Mouse (Mus musculus): ENCODE measurements around the gene Kif28. TPM values are rescaled to one million over a fixed set of nuclear protein-coding genes. Genes with fewer than 3 reads are reported as not detected.
"Not testable (repeated sequence)": the region's sequence is repeated elsewhere in the genome, so short reads cannot be mapped to it uniquely, and the experiment has no call there.

The Kif28 gene
- polyA plus RNA-seq, 1 experiment from 2014 or later = not detected

DNA sequence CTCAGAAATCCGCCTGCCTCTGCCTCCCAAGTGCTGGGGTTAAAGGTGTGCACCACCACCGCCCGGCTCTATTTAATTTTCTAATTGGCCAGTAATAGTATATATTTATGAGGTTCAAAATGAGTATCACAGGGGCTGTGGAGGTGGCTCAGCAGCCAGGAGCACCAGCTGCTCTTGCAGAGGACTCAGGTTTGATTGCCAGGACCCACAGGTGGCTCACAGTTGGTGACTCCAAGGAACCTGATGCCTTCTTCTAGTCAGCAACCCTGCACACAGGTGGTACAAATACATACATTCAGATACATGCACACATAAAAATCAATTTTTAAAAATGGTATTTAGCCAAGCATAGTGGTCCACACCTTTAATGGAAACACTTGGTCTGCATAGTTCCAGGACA lies 57.1 kb downstream of the Kif28 start:
- Histone ChIP-seq H3K27ac (ENCODE audit: low read length) (no peak overlapping the region), H3K27me3 (ENCODE audit: control insufficient read depth, insufficient read depth, low read depth, low read length) (no peaks in the 10 kb centered on the region), H3K9me3 (replicated peaks; ENCODE audit: control insufficient read depth, low read length) (no peaks in the 10 kb centered on the region), H3K4me1 (ENCODE audit: control insufficient read depth, low read depth, low read length) (no peaks in the 10 kb centered on the region), H3K9ac (ENCODE audit: low read depth, low read length) (no peak overlapping the region), H3K36me3 (ENCODE audit: control insufficient read depth, insufficient read depth) (no peaks in the 10 kb centered on the region), H3K4me3 (ENCODE audit: low read depth, low read length) (no peak overlapping the region), H3K4me2 (ENCODE audit: low read depth, low read length) (no peak overlapping the region)
- ATAC-seq (ENCODE audit: low read depth) = no peak
- 56% methylated on average over 3 of the region's 3 CpGs for WGBS (ENCODE audit: insufficient replicate concordance)

DNA sequence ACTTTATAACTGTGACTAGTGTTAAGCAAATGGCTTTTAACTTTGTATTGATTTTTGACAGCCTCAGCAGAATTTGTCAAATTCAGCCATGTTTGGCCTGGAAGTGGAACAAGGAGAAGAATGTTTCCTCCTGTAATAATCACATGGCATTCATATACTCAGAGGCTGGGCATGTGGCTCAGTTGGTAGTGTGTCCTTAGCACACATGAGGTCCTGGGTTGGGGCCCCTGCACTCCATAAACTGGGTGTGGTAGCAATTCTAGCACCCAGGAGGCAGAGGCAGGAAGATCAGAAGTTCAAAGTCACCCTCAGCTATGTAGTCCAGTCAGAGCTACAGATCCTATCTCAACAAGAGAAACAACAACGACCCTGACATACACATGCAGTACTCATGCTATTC lies 57.8 kb downstream of the Kif28 start:
- no peak for ATAC-seq (ENCODE audit: low read depth)
- 56% methylated on average over 1 of the region's 1 CpGs for WGBS (ENCODE audit: insufficient replicate concordance)

DNA sequence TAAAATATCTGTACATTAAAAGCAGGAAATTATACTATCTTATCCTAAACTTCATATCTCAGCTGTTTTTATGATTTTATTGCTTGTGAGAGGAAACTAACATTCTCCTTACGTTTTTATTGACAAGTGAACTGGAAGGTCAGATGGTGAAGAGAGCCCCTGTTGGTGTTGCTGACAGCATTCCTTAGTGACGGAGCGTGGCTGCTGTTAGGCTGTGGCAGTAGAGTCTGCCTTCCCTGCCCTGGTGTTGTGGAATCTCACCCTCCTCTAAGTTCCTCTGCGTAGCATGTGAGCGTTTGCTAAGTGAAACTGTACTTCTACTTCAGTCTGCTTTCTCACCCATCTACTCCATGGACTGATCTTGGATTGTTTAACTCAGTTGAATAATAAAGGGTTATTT lies 58.3 kb downstream of the Kif28 start:
- Histone ChIP-seq H3K9me3 (replicated peaks; ENCODE audit: control insufficient read depth, low read length) (no peaks in the 10 kb centered on the region), H3K4me1 (ENCODE audit: control insufficient read depth, low read depth, low read length) (no peaks in the 10 kb centered on the region), H3K27ac (ENCODE audit: low read length) (no peak overlapping the region), H3K4me3 (ENCODE audit: low read depth, low read length) (no peak overlapping the region), H3K36me3 (ENCODE audit: control insufficient read depth, insufficient read depth) (no peaks in the 10 kb centered on the region), H3K27me3 (ENCODE audit: control insufficient read depth, insufficient read depth, low read depth, low read length) (no peaks in the 10 kb centered on the region), H3K4me2 (ENCODE audit: low read depth, low read length) (no peak overlapping the region), H3K9ac (ENCODE audit: low read depth, low read length) (no peak overlapping the region)
- 71% methylated on average over 5 of the region's 5 CpGs for WGBS (ENCODE audit: insufficient replicate concordance)
- no peak for ATAC-seq (ENCODE audit: low read depth)

More for the DNA sequence above, 57.8 kb downstream of the Kif28 start:
- H3K27ac ChIP-seq (ENCODE audit: low read length) = no peak overlapping the region
- H3K9me3 ChIP-seq (replicated peaks; ENCODE audit: control insufficient read depth, low read length) = no peaks in the 10 kb centered on the region
- no peak overlapping the region for H3K4me3 ChIP-seq (ENCODE audit: low read depth, low read length)
- H3K9ac ChIP-seq (ENCODE audit: low read depth, low read length) = no peak overlapping the region
- H3K4me2 ChIP-seq (ENCODE audit: low read depth, low read length) = no peak overlapping the region
- no peaks in the 10 kb centered on the region for H3K27me3 ChIP-seq (ENCODE audit: control insufficient read depth, insufficient read depth, low read depth, low read length)
- H3K36me3 ChIP-seq (ENCODE audit: control insufficient read depth, insufficient read depth) = no peaks in the 10 kb centered on the region
- no peaks in the 10 kb centered on the region for H3K4me1 ChIP-seq (ENCODE audit: control insufficient read depth, low read depth, low read length)

DNA sequence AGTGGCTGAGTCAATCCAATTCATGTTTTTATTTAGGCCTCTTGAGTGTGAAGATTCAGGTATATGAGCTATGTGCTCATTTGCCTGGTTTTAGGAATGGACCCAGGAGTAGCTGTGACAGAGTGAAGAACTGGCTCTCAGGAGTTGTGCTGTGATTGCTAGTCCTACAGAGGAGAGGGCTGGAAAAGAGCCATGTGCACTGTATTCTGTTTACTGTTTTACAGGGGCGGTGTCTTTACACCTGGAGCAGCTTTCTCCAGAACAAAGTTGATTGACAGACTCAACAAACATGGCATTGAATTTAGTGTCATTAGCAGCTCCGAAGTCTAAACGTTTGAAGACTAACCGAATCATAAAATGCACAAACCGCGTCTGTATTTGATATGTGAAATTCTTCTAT lies 58.7 kb downstream of the Kif28 start:
- WGBS (ENCODE audit: insufficient replicate concordance) = 83% methylated on average over 6 of the region's 6 CpGs
- Histone ChIP-seq H3K4me1 (ENCODE audit: control insufficient read depth, low read depth, low read length) (no peaks in the 10 kb centered on the region), H3K27ac (ENCODE audit: low read length) (no peak overlapping the region), H3K4me2 (ENCODE audit: low read depth, low read length) (no peak overlapping the region), H3K36me3 (ENCODE audit: control insufficient read depth, insufficient read depth) (no peaks in the 10 kb centered on the region), H3K27me3 (ENCODE audit: control insufficient read depth, insufficient read depth, low read depth, low read length) (no peaks in the 10 kb centered on the region), H3K4me3 (ENCODE audit: low read depth, low read length) (no peak overlapping the region), H3K9me3 (replicated peaks; ENCODE audit: control insufficient read depth, low read length) (no peaks in the 10 kb centered on the region), H3K9ac (ENCODE audit: low read depth, low read length) (no peak overlapping the region)
- no peak for ATAC-seq (ENCODE audit: low read depth)

DNA sequence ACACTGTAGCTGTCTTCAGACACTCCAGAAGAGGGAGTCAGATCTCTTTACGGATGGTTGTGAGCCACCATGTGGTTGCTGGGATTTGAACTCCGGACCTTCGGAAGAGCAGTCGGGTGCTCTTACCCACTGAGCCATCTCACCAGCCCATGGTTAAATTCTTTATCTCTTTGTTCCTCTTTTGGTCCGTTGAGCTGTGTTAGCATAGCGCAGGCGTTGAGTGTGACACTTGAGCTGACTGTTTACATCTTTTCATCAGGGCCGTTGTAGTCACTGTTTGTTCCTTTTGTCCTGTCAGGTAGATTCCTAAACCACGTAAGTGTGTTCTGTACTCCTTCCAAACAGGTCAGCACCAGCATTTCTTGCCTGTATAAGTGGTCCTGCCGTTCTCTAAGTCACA lies 62.3 kb downstream of the Kif28 start:
- not testable (repeated sequence) for H3K9ac ChIP-seq (ENCODE audit: low read depth, low read length); H3K4me2 ChIP-seq (ENCODE audit: low read depth, low read length); H3K27ac ChIP-seq (ENCODE audit: low read length); ATAC-seq (ENCODE audit: low read depth); H3K4me1 ChIP-seq (ENCODE audit: control insufficient read depth, low read depth, low read length); H3K9me3 ChIP-seq (replicated peaks; ENCODE audit: control insufficient read depth, low read length); H3K4me3 ChIP-seq (ENCODE audit: low read depth, low read length); H3K36me3 ChIP-seq (ENCODE audit: control insufficient read depth, insufficient read depth); H3K27me3 ChIP-seq (ENCODE audit: control insufficient read depth, insufficient read depth, low read depth, low read length)
- WGBS (ENCODE audit: insufficient replicate concordance) = 51% methylated on average over 9 of the region's 10 CpGs

GRCm38 (mm10) chr1:179679326-179679725 lies 65.7 kb downstream of the Kif28 start:
- no peaks in the 10 kb centered on the region for H3K27me3 ChIP-seq (ENCODE audit: control insufficient read depth, insufficient read depth, low read depth, low read length)
- H3K4me1 ChIP-seq (ENCODE audit: control insufficient read depth, low read depth, low read length) = no peaks in the 10 kb centered on the region
- no peak overlapping the region for H3K4me2 ChIP-seq (ENCODE audit: low read depth, low read length)
- H3K9ac ChIP-seq (ENCODE audit: low read depth, low read length) = no peak overlapping the region
- H3K4me3 ChIP-seq (ENCODE audit: low read depth, low read length) = no peak overlapping the region
- 78% methylated on average over 4 of the region's 4 CpGs for WGBS (ENCODE audit: insufficient replicate concordance)
- no peak for ATAC-seq (ENCODE audit: low read depth)
- H3K9me3 ChIP-seq (replicated peaks; ENCODE audit: control insufficient read depth, low read length) = no peaks in the 10 kb centered on the region
- no peaks in the 10 kb centered on the region for H3K36me3 ChIP-seq (ENCODE audit: control insufficient read depth, insufficient read depth)
- no peak overlapping the region for H3K27ac ChIP-seq (ENCODE audit: low read length)

DNA sequence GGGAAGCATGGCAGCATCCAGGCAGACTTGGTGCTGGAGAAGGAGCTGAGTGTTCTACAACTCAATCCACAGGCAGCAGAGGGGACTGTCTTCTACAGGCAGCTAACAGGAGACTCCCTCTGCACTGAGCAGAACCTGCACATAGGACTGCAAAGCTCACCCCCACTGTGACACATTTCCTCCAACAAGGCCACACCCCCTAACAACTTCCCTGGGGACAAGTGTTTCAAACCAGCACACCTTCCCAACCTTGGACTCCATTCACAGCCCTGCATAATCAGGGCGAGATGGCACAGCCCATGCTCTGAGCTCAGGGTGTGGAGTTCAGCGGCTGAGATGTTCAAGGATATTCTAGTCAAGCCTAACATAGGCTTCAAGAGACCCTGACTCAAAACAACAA lies 68.0 kb downstream of the Kif28 start:
- no peaks in the 10 kb centered on the region for H3K27me3 ChIP-seq (ENCODE audit: control insufficient read depth, insufficient read depth, low read depth, low read length)
- 64% methylated on average over 2 of the region's 2 CpGs for WGBS (ENCODE audit: insufficient replicate concordance)
- no peaks in the 10 kb centered on the region for H3K36me3 ChIP-seq (ENCODE audit: control insufficient read depth, insufficient read depth)
- no peak overlapping the region for H3K4me2 ChIP-seq (ENCODE audit: low read depth, low read length)
- no peak for ATAC-seq (ENCODE audit: low read depth)
- H3K27ac ChIP-seq (ENCODE audit: low read length) = no peak overlapping the region
- no peak overlapping the region for H3K9ac ChIP-seq (ENCODE audit: low read depth, low read length)
- H3K9me3 ChIP-seq (replicated peaks; ENCODE audit: control insufficient read depth, low read length) = no peaks in the 10 kb centered on the region
- H3K4me1 ChIP-seq (ENCODE audit: control insufficient read depth, low read depth, low read length) = no peaks in the 10 kb centered on the region
- H3K4me3 ChIP-seq (ENCODE audit: low read depth, low read length) = no peak overlapping the region

DNA sequence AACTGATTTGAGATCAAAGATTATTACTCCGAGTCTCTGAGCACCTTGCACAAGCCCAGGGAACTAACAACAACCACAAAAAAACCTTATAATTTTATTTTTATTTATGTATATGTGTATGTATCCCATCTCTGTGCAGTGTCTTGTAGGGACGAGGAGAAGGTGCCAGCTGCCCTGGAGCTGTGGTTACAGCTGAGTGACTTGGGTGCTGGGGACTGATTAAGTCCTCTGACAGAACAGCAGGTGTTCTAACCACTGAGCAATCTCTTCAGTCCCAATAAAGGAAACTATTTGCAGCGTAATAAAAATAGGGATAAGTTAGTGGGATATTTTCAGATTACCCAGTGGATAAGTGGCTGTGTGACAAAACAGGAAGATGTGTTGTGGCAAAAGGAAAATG lies 70.7 kb downstream of the Kif28 start:
- no peak overlapping the region for H3K4me2 ChIP-seq (ENCODE audit: low read depth, low read length)
- H3K27ac ChIP-seq (ENCODE audit: low read length) = no peak overlapping the region
- no peaks in the 10 kb centered on the region for H3K4me1 ChIP-seq (ENCODE audit: control insufficient read depth, low read depth, low read length)
- no peak for ATAC-seq (ENCODE audit: low read depth)
- H3K4me3 ChIP-seq (ENCODE audit: low read depth, low read length) = no peak overlapping the region
- peaks cover 3% of the 10 kb centered on the region; the same call in 1 of the 2 replicates for H3K27me3 ChIP-seq (ENCODE audit: control insufficient read depth, insufficient read depth, low read depth, low read length)
- no peaks in the 10 kb centered on the region for H3K9me3 ChIP-seq (replicated peaks; ENCODE audit: control insufficient read depth, low read length)
- 56% methylated on average over 3 of the region's 3 CpGs for WGBS (ENCODE audit: insufficient replicate concordance)
- H3K36me3 ChIP-seq (ENCODE audit: control insufficient read depth, insufficient read depth) = no peaks in the 10 kb centered on the region
- H3K9ac ChIP-seq (ENCODE audit: low read depth, low read length) = no peak overlapping the region

GRCm38 (mm10) chr1:179668836-179669537 lies 76.1 kb downstream of the Kif28 start:
- H3K27ac ChIP-seq (ENCODE audit: low read length) = no peak overlapping the region
- H3K36me3 ChIP-seq (ENCODE audit: control insufficient read depth, insufficient read depth) = no peaks in the 10 kb centered on the region
- H3K9me3 ChIP-seq (replicated peaks; ENCODE audit: control insufficient read depth, low read length) = no peaks in the 10 kb centered on the region
- H3K9ac ChIP-seq (ENCODE audit: low read depth, low read length) = peak overlapping the region; percentile 55; the same call in 1 of the 2 replicates
- no peak for ATAC-seq (ENCODE audit: low read depth)
- peaks cover 30% of the 10 kb centered on the region for H3K27me3 ChIP-seq (ENCODE audit: control insufficient read depth, insufficient read depth, low read depth, low read length)
- 27% methylated on average over 12 of the region's 12 CpGs for WGBS (ENCODE audit: insufficient replicate concordance)
- peak overlapping the region; percentile 67 for H3K4me3 ChIP-seq (ENCODE audit: low read depth, low read length)
- no peaks in the 10 kb centered on the region; the same call in 1 of the 2 replicates for H3K4me1 ChIP-seq (ENCODE audit: control insufficient read depth, low read depth, low read length)
- H3K4me2 ChIP-seq (ENCODE audit: low read depth, low read length) = peak overlapping the region; percentile 76

All from liver, embryonic 16.5 days (tissue).